Mouse (Mus musculus): ENCODE results near the gene Olfr1337.

GRCm38 (mm10) chr4:118739574-118739973 lies 42.8 kb downstream of the Olfr1337 start:
- TF ChIP-seq CTCF (IDR thresholded peaks at IDR 0.05; ENCODE audit: insufficient read depth, low read length) = no peak
- no peak for TF ChIP-seq POLR2A (IDR thresholded peaks at IDR 0.05; ENCODE audit: borderline replicate concordance, extremely low read depth, low read depth, low read length)
